In genomic region chr7:34918416-34918815, GRCm38 (mm10) we compare ENCODE assay signal across 8 mouse cellular contexts. TPM values are rescaled to one million over a fixed set of nuclear protein-coding genes. Genes with fewer than 3 reads are reported as not detected.
DNase-seq lines count a peak whose midpoint lies in the region; ATAC-seq and TF ChIP-seq lines count a peak whose summit lies in the region.

No protein-coding gene starts in this region.

- H3K79me2 ChIP-seq in liver, adult 2 months (ENCODE audit: control insufficient read depth, insufficient read depth, low read length), result peaks cover 12% of the 10 kb centered on the region

- no peaks in the 10 kb centered on the region for H3K4me1 ChIP-seq in liver, adult 2 months (ENCODE audit: control insufficient read depth, insufficient read depth, low read length)
- no peaks in the 10 kb centered on the region for H3K4me1 ChIP-seq in liver, embryonic 11.5 days (replicated peaks; ENCODE audit: control insufficient read depth, insufficient read depth, low read length)

- TF ChIP-seq CTCF in gastrocnemius, adult 2 months (IDR thresholded peaks at IDR 0.05), result no peak
- TF ChIP-seq CTCF in liver, adult 2 months (IDR thresholded peaks at IDR 0.05; ENCODE audit: low read depth, low read length), result no peak

- no peak for TF ChIP-seq POLR2A in liver, adult 2 months (IDR thresholded peaks at IDR 0.05; ENCODE audit: extremely low read depth, insufficient read depth, low read length)

- no peak overlapping the region for H3K9ac ChIP-seq in liver, adult 2 months (ENCODE audit: low read depth, low read length)
- H3K9ac ChIP-seq in liver, embryonic 11.5 days (ENCODE audit: low read depth, low read length), result no peak overlapping the region

- no peak for ATAC-seq in liver, embryonic 11.5 days (replicated peaks; ENCODE audit: low FRiP score)

- H3K36me3 ChIP-seq in liver, adult 2 months (ENCODE audit: control insufficient read depth, insufficient read depth, low read length), result no peaks in the 10 kb centered on the region; the same call in 1 of the 2 replicates
- no peaks in the 10 kb centered on the region; the same call in 1 of the 2 replicates for H3K36me3 ChIP-seq in liver, embryonic 11.5 days (ENCODE audit: control insufficient read depth, insufficient read depth, low read length)

- 88% methylated on average over 8 of the region's 8 CpGs for WGBS in liver, adult 2 months
- 77% methylated on average over 8 of the region's 8 CpGs for WGBS in liver, embryonic 11.5 days

- H3K4me2 ChIP-seq in liver, embryonic 11.5 days, result no peak overlapping the region

- H3K27ac ChIP-seq in gastrocnemius, adult 2 months, result no peak overlapping the region
- H3K27ac ChIP-seq in liver, adult 2 months (replicated peaks; ENCODE audit: insufficient read depth, low read depth, low read length), result no peak overlapping the region
- H3K27ac ChIP-seq in liver, embryonic 11.5 days (ENCODE audit: low read depth, low read length), result no peak overlapping the region

- intact Hi-C loops in gastrocnemius, adult 2 months (cut with DNase I), result loop anchor here (10.0 kb wide), 1 partner anchor 244 kb away; no protein-coding TSS in a partner anchor
- intact Hi-C loops in gastrocnemius, postnatal 36 days (cut with DNase I), result loop anchor here (10.0 kb wide), 3 partner anchors 244 to 514 kb away; no protein-coding TSS in a partner anchor

- H3K9me3 ChIP-seq in liver, embryonic 11.5 days (ENCODE audit: control insufficient read depth, low read length), result no peaks in the 10 kb centered on the region

- no peaks in the 10 kb centered on the region for H3K27me3 ChIP-seq in liver, adult 2 months (ENCODE audit: control insufficient read depth, insufficient read depth, low read length)
- no peaks in the 10 kb centered on the region for H3K27me3 ChIP-seq in liver, embryonic 11.5 days (replicated peaks; ENCODE audit: control insufficient read depth, insufficient read depth, low read length)

- peak; percentile 42 for DNase-seq in gastrocnemius, adult 2 months
- DNase-seq in gastrocnemius, postnatal 36 days, result no peak
- DNase-seq in liver, adult 2 months (ENCODE audit: extremely low read depth, low read depth, low spot score), result peak; percentile 4
- no peak for DNase-seq in liver, embryonic 11.5 days (ENCODE audit: low spot score)
- DNase-seq in lung, adult 18-20 months, result peak; percentile 54 to 60
- peak; percentile 23 to 36 for DNase-seq in spleen, adult 18-20 months
- DNase-seq in frontal cortex, postnatal 10 days (ENCODE audit: low spot score in 2 of 2), result no peak
- no peak for DNase-seq in testis, postnatal 14 days (ENCODE audit: low spot score)

- no peak overlapping the region for H3K4me3 ChIP-seq in gastrocnemius, adult 2 months
- H3K4me3 ChIP-seq in liver, adult 2 months (ENCODE audit: insufficient read depth, low read depth, low read length), result no peak overlapping the region
- H3K4me3 ChIP-seq in liver, embryonic 11.5 days (ENCODE audit: low read depth, low read length), result no peak overlapping the region

RNA-seq across cellular contexts. Expression of gene Pepd, which starts 6.2 kb away (rescaled TPM):
- 10 to 100 TPM; 24.1 to 24.3 TPM for total RNA-seq in gastrocnemius, adult 2 months (2021)
- total RNA-seq in gastrocnemius, postnatal 36 days (2021), result 10 to 100 TPM; 25.6 to 27.0 TPM
- total RNA-seq in liver, adult 2 months (2014; rRNA removed), result 63.4 and 71.9 TPM in 2 replicates
- 71.9 and 76.2 TPM in 2 replicates for polyA plus RNA-seq in liver, adult 2 months (2012; rRNA removed)
- 53.4 and 55.7 TPM in 2 replicates for polyA plus RNA-seq in liver, embryonic 11.5 days (2014; fragmentation: Nextera tagmentation; extraction: Ambion mirVana)

Comparison
In these comparisons a context has a peak if more than half of its experiments do, and no peak if none do; other contexts are left out.
1. DNase-seq: peak in gastrocnemius, adult 2 months (single experiment), liver, adult 2 months (single experiment), lung, adult 18-20 months (2 of 2) and spleen, adult 18-20 months (2 of 2); none in gastrocnemius, postnatal 36 days (0 of 2), liver, embryonic 11.5 days (single experiment), frontal cortex, postnatal 10 days (0 of 2) and testis, postnatal 14 days (single experiment).